Mouse (Mus musculus): Measurements from ENCODE around the gene Neurl2.
"Not testable (repeated sequence)": the region's sequence is repeated elsewhere in the genome, so short reads cannot be mapped to it uniquely, and the experiment has no call there.

Neurl2 gene

DNA sequence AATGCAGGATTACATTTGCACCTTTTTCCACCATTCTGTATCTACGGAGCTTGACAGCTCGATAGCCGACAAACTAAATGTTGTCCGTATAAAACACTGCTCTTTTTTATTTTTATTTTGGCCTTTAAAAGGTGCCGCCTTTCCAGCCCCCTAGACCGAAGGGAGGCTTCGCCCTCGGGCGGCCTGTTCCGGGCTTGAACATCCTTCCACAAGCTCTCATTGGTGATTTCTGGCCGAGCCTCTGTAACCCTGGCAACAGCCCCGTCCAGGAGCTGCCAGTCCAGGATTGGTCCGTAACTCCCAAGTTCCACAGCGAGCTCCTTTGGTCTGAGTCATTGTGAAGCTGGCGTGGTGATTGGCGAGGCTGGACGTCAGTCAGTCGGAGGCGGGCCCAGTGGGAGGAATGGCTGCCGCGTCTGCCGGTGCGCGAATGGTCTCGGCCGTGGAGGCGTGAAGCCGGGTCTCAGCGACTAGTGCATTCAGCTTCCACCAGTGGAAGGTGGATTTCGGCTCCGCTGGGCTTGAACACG is 10.6 kb downstream of the Neurl2 start, which contains the start of gene Zswim1:
Zswim1 (plus strand) TSS at position 51 of the 530 bp plus-strand sequence.
- CTCF ChIA-PET = interaction anchor here (0.6 kb wide), 1 partner anchor 162 kb away, joined by 3 read pairs; no protein-coding TSS in a partner anchor

DNA sequence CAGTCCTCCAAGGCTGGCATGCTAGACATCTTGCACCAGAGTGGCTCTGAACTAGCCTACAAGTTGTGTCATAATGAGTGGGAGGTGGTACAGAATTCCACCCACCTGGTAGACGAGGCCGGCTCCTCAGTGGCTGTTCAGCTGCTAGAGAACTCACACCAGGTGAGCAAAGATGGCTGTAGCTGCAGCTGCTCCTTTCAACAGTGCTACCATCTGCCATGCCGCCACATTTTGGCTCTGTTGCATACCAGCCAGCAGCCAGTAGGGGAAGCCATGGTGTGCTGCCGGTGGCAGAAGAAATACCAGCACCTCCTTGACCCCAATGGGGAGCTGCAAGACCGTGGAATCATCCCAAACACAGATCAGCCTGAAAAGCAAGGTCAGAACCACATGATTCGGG is 12.2 kb downstream of the Neurl2 start:
- CTCF ChIA-PET = no interaction called here

DNA sequence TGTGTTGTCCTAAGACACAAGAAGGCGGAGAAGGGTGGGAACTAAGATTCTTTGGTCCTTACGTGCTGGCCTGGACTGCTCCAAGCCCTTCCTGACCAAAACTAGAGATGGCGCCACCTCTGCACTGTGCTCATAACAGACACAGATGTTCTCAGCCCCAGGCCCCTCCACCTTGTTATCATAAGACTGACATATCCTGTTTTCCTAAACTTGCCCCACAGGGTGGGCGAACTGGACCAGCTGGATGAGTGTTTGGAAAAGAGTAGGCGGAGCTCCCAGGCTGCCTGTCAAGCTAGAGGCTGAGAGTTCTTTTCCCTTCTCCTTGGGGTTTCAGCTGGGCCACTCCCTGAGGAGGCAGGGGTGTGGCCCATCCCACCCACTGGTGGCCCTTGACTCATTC is 15.6 kb downstream of the Neurl2 start:
- CTCF ChIA-PET = no interaction called here

DNA sequence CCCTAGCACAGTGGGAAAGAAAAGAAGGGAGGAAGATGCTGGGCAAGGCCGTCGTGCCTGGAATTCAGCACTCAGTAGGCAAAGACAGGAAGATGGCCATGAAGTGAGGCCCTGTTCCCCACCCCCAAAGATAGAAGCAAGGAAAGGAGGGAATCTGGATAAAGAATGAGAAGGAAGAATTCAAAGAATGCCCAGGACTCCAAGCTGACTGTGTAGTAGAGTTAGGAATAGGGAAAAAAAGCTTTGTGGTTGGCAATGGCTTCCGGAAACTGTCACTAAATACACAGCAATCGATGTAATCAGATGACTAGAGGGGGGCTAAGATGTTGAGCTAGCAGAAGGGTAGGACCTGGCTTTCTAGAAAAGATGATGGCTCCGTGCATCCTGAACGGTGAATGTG is 16.1 kb downstream of the Neurl2 start:
- CTCF ChIA-PET = no interaction called here

DNA sequence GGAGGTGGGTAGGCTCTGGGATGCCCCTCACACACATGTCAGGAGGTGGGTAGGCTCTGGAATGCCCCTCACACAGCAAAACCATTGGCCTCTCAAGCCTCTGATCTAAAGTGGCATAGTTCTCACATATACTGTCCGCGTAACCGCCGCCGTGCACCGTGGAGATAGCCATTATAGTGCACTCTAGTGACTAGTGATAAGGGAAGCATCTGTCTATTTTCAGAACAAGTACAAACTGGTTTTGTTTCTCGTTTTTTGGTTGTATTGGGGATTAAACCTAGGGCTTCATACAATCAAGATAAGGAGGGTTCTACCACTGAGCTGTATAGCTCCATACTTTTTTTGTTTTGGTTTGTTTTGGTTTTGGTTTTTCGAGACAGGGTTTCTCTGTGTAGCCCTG is 17.4 kb downstream of the Neurl2 start:
- CTCF ChIA-PET = no interaction called here

DNA sequence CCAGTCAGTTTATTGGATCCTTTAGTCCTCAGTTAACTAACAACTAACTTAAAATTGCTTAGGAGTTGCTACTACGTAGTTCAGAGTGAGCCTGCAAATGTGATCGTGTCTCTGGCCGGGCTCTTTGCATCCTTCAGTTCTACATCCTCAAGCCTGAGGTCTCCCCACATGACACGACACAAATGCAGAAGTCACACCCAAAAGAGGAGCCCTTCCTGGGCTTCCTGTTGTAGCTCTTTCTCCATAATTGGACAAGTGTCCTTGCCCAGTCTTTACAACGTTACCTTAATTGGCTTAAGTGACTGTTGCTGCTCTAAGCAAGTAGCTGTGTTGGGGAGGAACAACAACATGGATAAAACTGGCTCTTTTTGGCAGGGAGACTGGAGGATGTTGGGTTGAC is 17.9 kb downstream of the Neurl2 start:
- CTCF ChIA-PET = no interaction called here

DNA sequence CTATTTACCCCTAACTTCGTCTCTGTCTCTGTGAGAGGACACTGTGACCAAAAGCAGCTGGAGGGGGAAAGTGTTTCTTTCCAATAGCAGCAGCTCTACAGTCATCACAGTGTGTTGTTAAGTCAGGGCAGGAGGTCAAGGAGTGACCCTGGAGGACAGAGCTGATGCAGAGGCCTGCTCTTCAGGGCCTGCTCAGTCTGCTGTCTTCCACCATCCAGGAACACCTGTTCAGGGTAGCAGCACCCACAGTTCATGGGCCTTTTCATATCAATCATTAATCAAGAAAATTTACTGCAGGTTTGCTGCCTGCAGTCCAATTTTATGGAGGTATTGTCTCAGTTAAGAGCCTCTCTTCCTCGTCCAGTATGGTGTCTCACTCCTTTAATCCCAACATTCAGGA is 19.7 kb downstream of the Neurl2 start:
- CTCF ChIA-PET = no interaction called here

DNA sequence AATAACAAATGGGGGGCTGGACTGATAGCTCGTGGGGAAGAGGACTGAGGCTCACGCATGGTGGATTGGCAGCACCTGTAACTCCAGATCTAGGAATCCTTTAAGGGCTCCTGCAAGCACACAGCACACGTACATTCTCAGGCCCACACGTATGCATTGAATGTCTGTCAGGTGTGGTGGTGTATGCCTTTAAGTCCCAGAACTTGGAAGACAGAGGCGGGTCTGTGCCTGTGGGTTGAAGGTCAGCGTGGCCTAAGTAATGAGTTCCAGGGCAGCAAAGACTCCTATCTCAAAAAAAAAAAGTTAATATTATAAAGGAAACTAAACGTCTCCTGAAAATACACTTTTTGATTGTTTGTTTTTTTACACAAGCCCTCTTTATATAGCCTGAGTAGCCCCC is 26.6 kb downstream of the Neurl2 start:
- CTCF ChIA-PET = no interaction called here

DNA sequence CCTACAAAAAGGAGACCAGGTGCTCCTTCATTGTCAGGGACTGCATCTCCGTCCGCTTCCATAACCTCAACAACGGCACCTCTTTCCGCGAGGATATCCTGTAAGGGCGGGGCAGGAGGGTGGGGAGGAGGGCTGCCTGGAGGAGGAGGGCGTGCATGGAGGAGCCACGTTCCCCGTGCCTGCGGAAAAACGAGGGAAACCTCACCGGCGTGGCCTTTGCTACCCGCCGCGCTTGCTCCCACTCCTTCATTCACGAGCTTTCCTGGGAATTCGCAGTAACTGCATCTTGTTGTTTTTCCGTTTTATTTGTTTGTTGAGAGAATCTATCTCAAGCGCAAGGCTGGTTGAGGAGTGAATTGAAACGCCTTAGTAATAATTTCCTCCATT is 27.9 kb downstream of the Neurl2 start:
- CTCF ChIA-PET = interaction anchor here (0.7 to 1.8 kb wide), 3 partner anchors 11 to 28 kb away, joined by 3 to 4 read pairs (median 3); partner anchors contain the start of genes Ctsa and Neurl2

DNA sequence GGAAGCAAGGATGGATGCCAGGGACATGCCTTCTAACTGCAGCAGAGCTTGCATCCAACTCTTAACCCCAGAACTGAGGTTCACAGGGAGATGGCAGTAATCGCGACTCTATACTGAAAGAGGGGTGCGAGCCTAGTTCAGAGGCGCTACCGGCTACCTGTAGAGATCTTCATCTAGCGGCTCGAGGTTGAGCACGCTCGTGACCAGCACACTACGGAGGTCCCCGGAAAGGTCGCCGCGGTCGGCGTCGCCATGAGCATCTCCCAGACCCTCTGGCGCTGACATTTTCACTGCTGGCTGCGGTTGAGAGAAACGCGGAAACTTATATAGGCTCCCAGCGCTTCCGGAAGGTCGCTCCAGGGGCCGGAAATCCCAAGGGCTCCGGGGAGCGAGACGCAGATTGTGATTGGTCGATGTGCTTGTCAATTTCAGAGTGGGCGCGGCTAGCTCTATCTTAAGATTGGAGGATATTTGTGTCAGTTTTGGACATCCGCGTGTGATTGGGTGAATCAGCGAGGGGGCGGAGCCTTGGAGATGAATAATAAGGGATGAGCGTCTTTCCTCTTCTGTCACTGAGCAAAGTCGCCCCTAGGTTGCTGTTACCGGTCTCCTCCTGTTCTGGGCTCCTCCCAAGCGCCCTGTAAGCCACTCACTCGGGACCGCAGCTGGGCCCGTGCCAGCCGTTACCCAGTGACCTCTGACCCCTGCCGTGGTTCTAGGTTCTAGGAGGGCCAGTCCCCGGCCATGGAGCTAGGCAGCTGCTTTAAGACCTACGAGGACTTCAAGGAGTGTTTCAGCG is 28.5 kb downstream of the Neurl2 start, which contains the start of the genes Acot8 and Zswim3:
Acot8 (minus strand) TSS at position 350 of the 799 bp plus-strand sequence.
Zswim3 (plus strand) TSS at position 566 of the 799 bp plus-strand sequence.
- CTCF ChIA-PET = interaction anchor here (0.7 to 1.8 kb wide), 4 partner anchors 10 to 28 kb away, joined by 3 to 4 read pairs (median 3); partner anchors contain the start of genes Ctsa and Neurl2

DNA sequence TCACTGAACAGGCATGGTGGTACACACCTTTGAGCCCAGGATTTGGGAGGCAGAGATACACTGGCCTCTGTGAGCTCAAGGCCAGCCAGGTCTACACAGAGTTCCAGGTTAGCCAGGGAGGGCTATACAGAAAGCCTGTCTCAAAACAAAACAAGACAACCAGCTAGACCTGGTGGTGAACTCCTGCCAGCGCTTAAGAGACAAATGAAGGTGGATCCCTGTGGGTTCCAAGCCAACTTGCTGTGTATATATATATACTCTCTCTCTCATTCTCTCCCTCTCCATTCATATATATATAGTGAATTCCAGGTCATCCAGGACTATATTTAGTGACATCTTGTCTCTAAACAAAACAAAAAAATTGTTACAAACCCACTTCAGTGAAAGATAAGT is 29.3 kb downstream of the Neurl2 start:
- CTCF ChIA-PET = interaction anchor here (0.7 to 1.8 kb wide), 3 partner anchors 9 to 42 kb away, joined by 3 to 15 read pairs (median 3); no protein-coding TSS in a partner anchor

DNA sequence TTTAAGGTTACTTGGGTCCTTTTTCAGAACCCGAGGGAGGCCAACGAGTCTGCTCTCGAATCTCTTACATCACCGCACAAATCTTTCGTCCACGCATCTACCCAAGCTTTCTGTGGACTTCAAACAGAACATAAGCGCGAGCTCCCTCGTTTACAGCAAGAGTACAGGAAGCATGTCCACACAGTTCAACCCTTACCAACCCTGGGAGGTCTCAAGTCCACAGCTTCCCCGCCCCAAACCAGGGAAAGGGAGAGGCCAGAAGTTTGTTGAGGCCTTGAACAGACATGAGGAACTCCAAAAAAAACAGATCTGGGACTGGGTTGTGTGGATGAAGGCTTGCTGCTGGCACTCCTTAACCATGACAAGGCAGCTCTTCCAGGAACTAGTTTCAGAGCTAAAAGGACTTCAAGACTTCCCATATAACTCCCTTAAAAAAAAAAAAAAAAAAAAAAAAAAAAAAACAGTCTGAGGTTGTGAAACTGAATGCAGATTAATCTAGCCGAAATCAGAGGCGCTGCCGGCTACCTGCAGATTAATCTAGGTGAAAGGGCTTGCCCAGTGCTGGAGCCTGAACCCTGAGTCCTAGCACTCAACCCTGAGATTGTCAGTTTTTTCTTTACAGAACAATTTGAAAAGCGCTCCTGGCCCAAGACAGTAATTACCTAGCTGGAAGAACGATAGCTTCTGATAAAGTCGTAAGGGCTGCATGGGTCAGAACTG is 29.9 kb downstream of the Neurl2 start:
- CTCF ChIA-PET = interaction anchor here (0.6 to 1.8 kb wide), 4 partner anchors 9 to 1917 kb away, joined by 3 to 15 read pairs (median 3); no protein-coding TSS in a partner anchor

DNA sequence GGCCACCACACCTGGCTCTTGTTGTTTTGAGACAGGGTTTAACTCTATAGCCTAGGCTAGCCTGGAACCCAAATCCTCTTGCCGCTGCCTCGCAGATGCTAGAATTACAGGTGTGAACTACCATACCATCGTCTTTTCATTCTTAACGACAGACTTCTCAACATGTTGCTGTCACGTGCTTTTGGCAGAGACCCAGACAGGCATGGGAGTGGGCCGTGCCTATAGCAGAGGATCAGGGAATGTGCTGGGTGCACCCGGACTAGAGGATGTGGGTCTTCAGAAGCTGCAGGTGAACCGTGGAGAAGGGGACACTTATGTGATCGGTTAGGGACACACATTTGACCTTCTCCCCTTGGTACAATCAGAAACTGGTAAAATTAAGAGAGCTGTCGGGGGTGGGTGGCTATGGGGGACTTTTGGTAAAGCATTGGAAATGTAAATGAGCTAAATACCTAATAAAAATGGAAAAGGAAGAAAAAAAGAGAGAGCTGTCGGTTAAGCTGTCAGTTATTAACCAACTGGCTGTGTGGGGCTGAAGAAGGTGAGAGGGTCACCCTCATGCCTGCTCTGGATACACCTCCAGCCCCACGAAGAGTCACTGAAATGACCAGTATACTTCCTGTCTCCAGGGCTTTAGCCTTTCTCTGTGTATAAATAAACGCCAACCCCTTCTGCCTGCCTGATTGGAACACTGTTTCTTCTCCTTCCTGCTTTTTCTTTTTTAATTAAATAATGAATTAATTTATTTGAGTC is 32.8 kb downstream of the Neurl2 start:
- CTCF ChIA-PET = no interaction called here

DNA sequence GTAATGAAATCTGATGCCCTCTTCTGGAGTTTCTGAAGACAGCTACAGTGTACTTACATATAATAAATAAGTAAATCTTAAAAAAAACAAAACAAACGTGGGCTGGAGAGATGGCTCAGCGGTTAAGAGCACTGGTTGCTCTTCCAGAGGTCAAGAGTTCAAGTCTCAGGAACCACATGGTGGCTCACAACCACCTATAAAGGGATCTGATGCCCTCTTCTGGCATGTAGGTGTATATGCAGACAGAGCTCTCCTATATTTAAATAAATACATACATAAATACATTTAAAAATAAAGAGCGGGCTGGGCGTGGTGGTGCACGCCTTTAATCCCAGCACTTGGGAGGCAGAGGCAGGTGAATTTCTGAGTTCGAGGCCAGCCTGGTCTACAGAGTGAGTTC is 34.7 kb downstream of the Neurl2 start:
- CTCF ChIA-PET = not testable (repeated sequence)

DNA sequence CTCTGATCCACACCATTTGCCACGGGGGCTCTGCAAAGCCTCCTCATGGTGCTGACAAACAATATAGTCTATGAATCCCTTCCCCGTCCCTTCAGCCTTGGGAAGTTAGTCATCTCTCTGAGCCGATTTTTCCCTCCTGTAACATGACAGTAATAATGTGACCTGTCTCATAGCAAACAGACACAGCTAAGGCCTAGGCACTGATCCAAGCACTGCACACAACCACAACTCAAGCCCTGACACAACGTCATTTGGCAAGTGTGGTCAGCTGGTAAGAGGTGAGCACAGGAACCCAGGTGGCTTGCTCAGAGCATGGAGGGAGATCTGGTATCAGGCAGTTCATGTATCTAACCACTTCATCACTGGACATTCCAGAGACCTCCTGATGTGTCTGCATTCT is 37.4 kb downstream of the Neurl2 start:
- CTCF ChIA-PET = no interaction called here

DNA sequence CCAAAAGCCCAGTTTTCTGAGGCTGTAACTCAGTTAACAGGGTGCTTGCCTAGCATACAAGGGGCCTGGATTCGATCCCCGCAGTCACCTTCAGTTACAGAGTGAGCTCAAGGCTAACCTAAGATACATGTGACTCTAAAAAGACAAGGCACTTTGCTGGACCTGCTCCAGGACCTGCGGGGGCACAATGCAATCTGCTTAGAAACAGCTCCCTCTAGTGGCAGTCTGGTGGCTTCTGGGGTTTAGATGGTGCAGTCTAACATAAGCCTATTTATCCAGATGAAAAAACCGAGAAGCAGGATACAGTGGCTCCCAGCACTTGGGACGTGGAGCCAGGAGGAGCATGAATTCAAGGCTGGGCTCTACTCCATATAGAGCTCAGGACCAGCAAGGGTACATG is 39.0 kb downstream of the Neurl2 start:
- CTCF ChIA-PET = interaction anchor here (0.6 to 1.6 kb wide), 9 partner anchors 9 to 351 kb away, joined by 3 to 8 read pairs (median 3); partner anchors contain the start of genes Acot8, Sdc4, Snx21 and Zswim3

DNA sequence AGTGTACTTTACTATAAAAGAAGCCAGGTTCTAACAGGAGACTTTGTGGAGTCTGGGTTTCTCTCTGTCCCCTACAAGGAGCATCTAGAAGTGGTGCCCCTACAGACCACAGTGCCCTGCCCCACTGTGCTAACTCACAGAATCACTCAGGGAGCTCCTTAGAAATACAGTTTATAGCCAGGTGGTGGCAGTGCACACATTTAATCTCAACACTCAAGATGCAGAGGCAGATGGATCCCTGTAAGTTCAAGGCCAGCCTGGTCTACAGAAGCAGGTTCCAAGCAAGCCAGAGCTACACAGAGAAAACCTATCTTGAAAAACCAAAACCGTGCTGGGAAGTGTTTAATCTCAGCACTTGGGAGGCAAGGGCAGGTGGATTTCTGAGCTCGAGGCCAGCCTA is 39.5 kb downstream of the Neurl2 start:
- CTCF ChIA-PET = interaction anchor here (0.6 to 1.6 kb wide), 7 partner anchors 8 to 350 kb away, joined by 3 to 8 read pairs (median 3); partner anchors contain the start of genes Acot8, Sdc4, Snx21 and Zswim3

DNA sequence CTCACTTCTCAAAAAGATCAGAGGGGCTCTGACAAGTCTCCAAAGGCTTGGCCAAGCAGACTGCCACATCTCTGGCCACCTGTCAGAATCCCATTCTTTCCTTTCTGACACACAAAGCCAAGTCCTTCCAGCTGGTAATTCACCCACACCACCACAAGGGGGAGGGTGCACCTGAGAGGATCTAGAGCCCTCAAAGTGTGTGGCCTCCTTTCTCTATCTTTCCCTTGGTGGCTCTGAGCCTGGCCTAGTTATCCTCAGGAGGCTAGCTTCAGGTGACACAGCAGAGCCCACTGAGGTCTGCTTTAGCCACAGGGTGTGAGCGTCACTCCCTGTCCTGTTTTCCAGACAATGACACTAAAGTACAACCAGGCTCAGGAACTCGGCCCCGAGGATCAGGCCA is 40.0 kb downstream of the Neurl2 start:
- CTCF ChIA-PET = interaction anchor here (0.6 to 1.6 kb wide), 4 partner anchors 8 to 42 kb away, joined by 3 to 4 read pairs (median 4); partner anchors contain the start of genes Acot8, Snx21 and Zswim3

DNA sequence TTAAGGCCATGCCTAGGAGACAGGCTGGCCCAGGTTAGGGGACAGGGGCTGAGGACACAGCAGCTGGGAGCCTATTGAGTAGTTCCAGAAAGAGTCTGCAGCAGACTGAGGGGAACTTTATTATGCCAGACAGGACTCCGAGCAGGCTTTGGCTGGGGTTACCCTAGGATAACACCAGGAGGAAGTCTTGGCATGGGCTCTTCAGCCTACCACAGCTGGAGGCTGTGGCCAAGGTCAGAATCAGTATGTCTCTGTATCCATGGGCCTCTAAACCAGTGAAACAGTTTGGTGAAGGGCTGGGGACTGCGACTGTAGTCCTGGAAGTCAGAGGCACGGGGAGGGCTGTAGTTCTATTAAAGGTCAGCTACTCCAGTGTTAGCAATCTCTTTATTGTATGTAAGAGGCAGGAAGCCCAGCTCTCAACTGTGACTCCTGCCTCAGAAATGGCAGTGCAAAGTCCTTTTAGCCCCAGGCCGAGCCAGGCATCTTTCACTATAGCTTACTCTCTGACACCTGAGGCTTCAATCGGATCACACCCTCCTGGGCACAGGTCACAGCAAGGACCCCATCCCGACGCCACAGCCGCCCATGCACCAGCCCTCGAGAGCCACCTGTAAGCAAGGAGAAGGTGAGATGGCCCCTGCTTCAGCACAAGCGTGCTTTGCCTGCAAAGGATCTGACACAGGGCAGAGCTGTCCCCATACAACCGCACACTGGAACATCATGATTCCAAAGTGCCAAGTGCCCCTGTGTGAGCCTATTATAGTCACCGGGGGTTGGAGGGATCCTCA is 40.7 kb downstream of the Neurl2 start:
- CTCF ChIA-PET = interaction anchor here (1.6 kb wide), 1 partner anchor 11 kb away, joined by 3 read pairs; no protein-coding TSS in a partner anchor

DNA sequence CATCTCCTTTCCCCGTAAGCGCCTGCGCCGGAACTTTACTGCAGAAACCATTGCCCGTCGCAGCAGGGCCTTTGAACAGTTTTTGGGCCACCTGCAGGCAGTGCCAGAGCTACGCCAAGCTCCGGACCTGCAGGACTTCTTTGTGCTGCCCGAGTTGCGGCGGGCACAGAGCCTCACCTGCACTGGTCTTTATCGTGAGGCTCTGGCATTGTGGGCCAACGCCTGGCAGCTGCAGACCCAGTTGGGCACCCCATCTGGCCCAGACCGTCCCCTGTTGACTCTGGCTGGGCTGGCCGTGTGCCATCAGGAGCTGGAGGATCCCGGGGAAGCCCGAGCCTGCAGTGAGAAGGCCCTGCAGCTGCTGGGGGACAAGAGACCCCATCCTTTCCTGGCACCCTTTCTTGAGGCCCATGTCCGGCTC is 41.4 kb downstream of the Neurl2 start:
- CTCF ChIA-PET = no interaction called here
